Mouse (Mus musculus) embryonic stem cell, embryonic (primary cell): ENCODE measurements at regions not wholly inside any gene's neighbourhood (a gene's known extent, or its start where the extent isn't known, plus 50 kb on each side); places are given as distances from the start of the nearest gene placed in this dataset.

Source experiments
- CTCF ChIA-PET, 4 experiments: fragments of 300-600 bp in 2 of 4; fragments of 350-600 bp in 2 of 4; sonication (Branson Sonifier 250); formaldehyde crosslinking; loops; one replicate each; lab custom pipeline; 2022; ENCODE audit warnings: inconsistent platforms in 2 of 4; lab: Charles Lee
- POLR2A ChIA-PET, 4 experiments: fragments of 300-600 bp in 2 of 4; fragments of 350-600 bp in 2 of 4; sonication (Branson Sonifier 250); formaldehyde crosslinking; loops; one replicate each; lab custom pipeline; 2022; ENCODE audit warnings: antibody characterized with exemption in 4 of 4, inconsistent platforms in 1 of 4; lab: Charles Lee

DNA sequence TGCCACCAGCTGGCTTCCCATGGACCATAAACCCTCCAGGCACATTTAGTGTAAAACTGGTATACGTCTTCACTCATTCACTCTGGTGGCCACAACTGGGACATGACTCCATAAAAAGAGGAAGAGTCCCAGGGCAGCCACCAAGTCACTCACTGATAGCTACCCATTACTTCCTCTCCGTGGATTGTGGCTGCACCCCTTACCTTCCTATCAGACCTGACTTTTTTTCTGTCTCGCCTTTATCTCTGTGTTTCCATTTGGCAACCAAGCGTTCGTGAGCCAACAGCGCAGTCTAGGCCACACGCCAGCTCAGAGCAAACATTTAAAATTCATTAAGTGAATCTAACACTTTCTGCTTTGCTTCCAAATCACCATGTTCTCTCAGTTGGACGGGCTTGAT, 53.9 kb upstream of the Slc44a1 start:
- ChIA-PET CTCF (interaction anchor here in 3 of 4 experiments (0.5 to 2.9 kb wide), 4 partner anchors 208 to 337 kb away, joined by 3 to 10 read pairs (median 4); no protein-coding TSS in a partner anchor), POLR2A (interaction anchor here in 1 of 4 experiments (1.3 kb wide), 1 partner anchor 13 kb away, joined by 4 read pairs; no protein-coding TSS in a partner anchor)

DNA sequence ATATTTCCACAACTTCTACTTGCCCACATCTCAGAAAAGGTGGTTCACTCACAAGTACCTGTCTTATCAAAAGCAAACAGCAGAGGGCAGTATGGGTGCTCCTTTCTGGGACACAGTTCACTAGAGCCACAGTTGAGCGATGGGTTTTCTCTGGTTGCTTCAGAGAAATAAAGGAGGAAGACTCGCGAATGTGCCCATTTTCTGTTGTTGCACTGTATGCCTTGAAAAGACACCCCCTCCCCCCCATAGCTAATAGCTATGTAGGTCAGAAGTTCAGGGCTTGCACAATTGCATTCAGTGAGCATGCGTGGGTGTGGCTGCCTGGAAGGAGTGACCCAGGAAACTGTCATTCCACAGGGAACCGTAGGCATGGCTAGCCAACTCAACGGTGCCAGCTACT, 55.5 kb upstream of the Slc44a1 start:
- CTCF ChIA-PET: interaction anchor here in 3 of 4 experiments (0.6 to 2.9 kb wide), 13 partner anchors 12 to 274 kb away, joined by 3 to 14 read pairs (median 4); no protein-coding TSS in a partner anchor
- POLR2A ChIA-PET: interaction anchor here in 2 of 4 experiments (0.6 to 0.7 kb wide), 3 partner anchors 90 to 199 kb away, joined by 3 to 6 read pairs (median 4); no protein-coding TSS in a partner anchor

DNA sequence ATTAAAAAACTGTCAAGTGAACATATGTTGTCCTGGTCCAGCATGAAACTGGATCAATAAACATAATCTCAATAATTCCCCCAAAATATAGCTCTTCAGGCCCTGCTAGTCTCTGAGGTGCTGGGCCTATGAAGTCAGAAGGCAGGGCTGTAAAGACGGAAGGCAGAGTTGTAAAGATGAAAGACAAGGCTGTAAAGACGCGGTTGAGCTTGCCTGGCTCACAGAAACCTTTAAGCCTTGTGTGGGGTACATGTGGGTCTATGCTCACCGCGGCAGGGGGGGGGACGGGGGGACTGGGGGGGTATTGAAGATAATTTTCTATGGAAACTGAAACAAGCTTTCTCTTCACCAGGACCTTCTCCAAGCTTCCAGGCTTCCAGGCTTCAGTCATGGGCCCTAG, 56.1 kb upstream of the Slc44a1 start:
- POLR2A ChIA-PET: no interaction called here
- CTCF ChIA-PET: interaction anchor here (0.6 to 2.9 kb wide), 6 partner anchors 14 to 223 kb away, joined by 3 to 14 read pairs (median 4); no protein-coding TSS in a partner anchor

DNA sequence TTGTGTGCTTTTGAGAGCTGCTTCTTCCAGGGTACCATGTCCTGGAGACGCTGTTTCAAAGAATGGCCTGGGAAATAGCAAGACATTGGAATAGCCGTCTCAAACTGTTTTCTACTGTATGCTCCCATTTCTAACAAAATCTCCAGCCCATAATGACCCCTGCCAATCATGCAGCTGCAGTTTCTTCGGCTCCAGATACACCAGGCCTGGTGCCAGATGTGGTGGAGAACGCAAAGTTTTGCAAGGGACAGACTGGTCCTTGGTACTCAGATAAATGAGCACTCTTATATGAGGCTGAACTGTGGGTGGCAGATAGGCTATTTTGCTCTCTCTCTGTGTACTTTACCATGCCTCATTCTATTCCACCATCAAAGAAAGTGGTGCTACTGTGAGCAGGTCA, 58.2 kb upstream of the Slc44a1 start:
- ChIA-PET POLR2A (no interaction called here), CTCF (no interaction called here)

DNA sequence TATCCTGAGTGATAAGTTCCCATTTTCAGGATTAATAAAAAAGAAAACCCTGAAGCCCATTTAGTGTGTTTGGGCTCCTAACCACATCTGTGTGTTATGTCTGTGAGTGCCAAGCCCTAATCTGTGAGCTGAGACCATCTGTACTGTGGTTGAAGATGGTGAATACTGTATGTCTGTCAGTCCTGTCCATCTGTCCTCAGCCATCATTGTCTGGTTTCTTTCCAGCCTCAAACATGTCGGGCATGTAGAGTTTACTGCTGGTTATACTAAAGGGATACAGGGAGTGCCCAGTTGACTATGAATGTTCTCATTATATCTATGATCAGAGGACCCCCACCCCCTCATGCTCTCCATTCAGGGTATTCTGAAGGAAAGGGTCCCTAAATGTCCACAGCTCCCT, 60.4 kb upstream of the Slc44a1 start:
- ChIA-PET CTCF (interaction anchor here in 1 of 4 experiments (0.6 kb wide), 1 partner anchor 724 kb away, joined by 4 read pairs; no protein-coding TSS in a partner anchor), POLR2A (interaction anchor here in 2 of 4 experiments (0.6 kb wide), 2 partner anchors 20 to 58 kb away, joined by 3 to 6 read pairs; no protein-coding TSS in a partner anchor)

DNA sequence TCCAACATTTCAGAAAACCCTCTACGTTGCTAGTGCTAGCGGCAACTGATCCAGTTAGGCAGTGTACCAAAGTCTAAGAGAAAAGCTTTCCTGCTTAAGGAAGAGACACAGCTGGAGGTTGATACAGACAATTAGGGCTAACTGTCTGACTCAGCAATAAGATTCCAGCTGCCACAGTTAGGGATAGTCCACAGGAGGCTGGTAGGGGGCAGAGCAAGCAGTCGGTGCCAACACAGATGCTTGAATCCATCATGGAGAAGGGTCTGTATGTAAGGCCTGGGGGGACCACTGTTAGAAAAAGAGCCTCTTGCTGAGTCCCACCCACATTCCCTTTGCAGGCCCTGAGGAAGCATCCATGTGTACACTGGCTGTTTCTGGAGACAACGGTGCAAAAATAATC, 63.2 kb upstream of the Slc44a1 start:
- ChIA-PET POLR2A (no interaction called here), CTCF (interaction anchor here in 1 of 4 experiments (1.0 kb wide), 1 partner anchor 217 kb away, joined by 3 read pairs; no protein-coding TSS in a partner anchor)

DNA sequence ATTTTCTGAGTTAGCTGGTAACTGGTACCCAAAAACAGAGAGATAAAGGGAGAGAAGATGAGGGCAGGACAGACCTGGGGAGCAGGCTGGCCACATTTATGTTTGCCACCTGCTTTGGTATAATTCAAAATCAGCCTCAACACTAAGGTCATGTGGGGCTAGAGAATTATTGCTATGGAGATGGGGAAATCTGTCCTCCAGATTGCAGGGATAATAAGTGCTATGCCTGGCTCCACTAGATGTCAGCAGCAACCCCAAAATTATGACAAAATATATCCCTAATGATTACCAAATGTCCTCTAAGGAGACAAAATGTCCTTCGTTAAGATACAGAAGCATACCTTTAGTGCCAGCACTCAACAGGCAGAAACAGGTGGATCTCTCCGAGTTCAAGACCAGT, 83.8 kb upstream of the Slc44a1 start:
- ChIA-PET POLR2A (interaction anchor here in 2 of 4 experiments (0.6 to 1.0 kb wide), 2 partner anchors 215 to 245 kb away, joined by 3 to 4 read pairs; no protein-coding TSS in a partner anchor), CTCF (no interaction called here)

DNA sequence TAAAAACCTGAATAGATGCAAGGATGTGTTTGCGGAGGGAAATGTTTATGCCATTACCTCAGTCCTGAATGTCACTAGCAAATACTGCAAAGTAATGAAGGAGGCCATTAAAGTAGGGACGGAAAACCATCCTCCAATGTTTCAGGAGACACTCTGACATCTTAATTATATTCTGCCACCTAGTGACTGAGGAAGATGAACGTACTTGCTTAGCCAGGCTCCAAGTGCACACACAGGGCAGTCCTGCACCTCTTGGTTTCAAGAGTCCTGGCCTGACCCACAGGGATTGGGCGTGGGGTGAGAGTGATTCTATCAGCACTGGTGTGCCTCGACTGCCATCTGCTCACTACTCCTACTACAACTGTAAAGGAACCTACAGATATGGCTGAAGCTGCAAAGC, 85.3 kb upstream of the Slc44a1 start:
- CTCF ChIA-PET: interaction anchor here in 3 of 4 experiments (1.0 to 1.7 kb wide), 5 partner anchors 195 to 325 kb away, joined by 3 to 5 read pairs (median 3); partner anchors contain the start of gene Abca1 (in 1 of the 3)
- POLR2A ChIA-PET: interaction anchor here in 1 of 4 experiments (0.5 kb wide), 1 partner anchor 83 kb away, joined by 4 read pairs; no protein-coding TSS in a partner anchor

DNA sequence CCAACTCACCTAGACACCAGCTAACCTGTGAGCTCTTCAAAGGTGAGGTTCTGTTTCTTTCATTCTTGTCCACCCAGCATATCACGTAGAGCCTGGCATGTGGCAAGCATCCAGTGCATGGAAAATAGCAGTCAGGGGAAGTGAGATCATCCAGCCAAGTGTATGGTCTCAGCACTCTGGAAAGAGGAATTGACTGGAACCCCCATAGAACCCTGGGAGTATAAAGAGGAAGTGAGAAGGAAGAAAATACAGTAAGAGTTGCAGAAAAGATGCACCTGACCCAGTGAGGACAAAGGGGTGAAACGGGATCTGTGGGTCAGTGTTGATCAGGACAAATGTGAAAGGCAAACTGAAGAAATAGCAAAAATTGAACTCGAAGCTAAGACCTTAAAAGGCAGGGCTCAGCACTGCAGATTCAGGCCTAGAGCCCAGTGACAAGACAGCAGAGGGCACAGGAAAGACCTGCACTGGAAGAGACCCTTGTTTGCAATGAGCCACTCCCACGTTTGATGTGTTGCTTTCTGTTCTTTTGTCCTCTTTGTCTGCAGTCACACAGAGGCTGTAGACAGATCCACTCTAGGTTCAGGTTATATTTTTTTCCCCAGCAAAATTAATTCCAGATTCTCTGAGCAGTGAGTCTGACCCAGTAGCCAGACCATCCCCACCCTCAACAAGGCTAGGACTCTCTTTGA, 86.7 kb upstream of the Slc44a1 start:
- ChIA-PET POLR2A (interaction anchor here in 2 of 4 experiments (1.3 to 1.5 kb wide), 2 partner anchors 14 kb away, joined by 4 to 5 read pairs; no protein-coding TSS in a partner anchor), CTCF (interaction anchor here in 2 of 4 experiments (0.9 to 1.7 kb wide), 2 partner anchors 194 to 241 kb away, joined by 3 read pairs; partner anchors contain the start of gene Abca1 (in 1 of the 2))

DNA sequence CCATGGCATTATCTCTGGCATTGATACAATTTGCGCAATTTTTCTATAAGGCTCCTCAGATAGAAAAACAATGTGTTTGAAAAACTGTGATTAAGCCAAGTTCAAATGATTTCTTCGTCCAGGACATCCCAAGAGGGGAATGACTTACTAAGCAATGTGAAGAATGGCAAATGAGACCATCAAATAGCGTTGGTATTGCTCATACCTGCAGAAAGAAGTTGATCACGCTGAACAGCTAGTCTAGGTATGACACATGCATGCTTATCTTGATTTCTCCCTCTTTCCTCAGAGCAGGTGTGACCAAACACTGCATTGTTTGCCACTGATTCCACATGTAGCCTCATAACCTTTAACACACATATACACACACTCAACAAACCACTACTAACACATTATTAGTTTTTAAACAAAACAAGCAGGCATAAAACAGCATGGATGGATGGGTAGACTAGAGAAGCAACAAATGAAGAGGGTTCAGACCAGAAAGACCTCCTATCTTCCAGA, 89.1 kb upstream of the Slc44a1 start:
- POLR2A ChIA-PET: interaction anchor here in 2 of 4 experiments (0.9 to 1.1 kb wide), 2 partner anchors 11 kb away, joined by 3 read pairs; no protein-coding TSS in a partner anchor

DNA sequence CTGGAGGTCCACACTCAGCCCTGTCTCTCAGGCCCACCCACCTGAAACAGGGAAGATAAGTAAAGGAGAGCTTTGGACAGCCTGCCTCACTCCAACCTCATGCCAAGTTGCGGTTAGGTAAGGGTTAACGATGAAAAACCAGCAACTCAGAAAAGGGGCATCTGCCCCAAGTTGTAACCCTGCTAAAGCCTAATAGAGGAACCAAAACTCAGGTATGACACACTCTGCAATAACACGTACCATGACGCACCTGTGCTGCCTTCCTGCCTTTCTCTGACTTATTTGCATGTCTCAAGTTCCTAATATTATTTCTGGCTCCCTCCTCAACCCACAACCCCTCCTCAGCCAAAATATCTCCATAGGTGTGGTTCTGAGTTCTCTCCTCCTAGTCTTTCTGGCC, 94.9 kb upstream of the Slc44a1 start:
- ChIA-PET POLR2A (interaction anchor here in 1 of 4 experiments (1.0 kb wide), 1 partner anchor 106 kb away, joined by 3 read pairs; no protein-coding TSS in a partner anchor), CTCF (no interaction called here)

More for the DNA sequence above, 89.1 kb upstream of the Slc44a1 start:
- CTCF ChIA-PET: no interaction called here

DNA sequence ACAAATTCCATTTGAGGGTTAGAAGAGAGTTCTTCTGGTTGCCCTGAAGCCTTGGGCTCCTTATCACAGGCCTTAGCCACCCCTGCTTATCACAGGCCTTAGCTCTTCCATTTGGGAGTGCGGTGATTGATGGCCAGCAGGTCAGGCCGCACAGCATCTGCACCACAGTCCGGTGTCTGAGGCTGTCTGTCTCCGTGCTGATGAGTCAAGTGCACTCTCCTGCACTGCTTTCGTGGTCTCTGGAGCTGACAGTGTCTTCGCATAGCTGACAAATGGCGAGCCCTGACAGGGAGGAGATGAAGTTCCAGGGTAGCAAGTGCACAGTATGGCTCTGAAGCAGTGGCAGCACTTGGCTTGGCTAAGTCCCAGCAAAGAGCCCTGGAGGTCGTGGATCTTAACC, 95.7 kb upstream of the Slc44a1 start:
- POLR2A ChIA-PET: interaction anchor here in 1 of 4 experiments (0.7 to 1.0 kb wide), 2 partner anchors 107 to 183 kb away, joined by 3 read pairs; no protein-coding TSS in a partner anchor

DNA sequence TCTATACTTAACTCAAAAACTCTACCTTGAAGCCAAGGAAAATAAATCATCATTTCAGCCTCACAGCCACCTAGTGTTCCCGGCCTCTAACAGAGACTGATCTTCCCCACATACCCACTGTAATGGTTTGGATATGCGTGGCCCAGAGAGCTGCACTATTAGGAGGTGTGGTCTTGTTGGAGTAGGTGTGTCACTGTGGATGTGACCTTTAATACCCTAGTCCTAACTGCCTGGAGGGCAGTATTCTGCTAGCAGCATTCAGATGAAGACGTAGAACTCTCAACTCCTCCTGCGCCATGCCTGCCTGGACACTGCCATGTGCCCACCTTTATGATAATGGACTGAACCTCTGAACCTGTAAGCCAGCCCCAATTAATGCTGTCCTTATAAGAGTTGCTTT, 99.0 kb upstream of the Slc44a1 start:
- CTCF ChIA-PET: no interaction called here
- POLR2A ChIA-PET: interaction anchor here in 2 of 4 experiments (0.8 kb wide), 2 partner anchors 102 to 1536 kb away, joined by 3 read pairs; no protein-coding TSS in a partner anchor

More for the DNA sequence above, 95.7 kb upstream of the Slc44a1 start:
- CTCF ChIA-PET: interaction anchor here in 1 of 4 experiments (0.7 kb wide), 1 partner anchor 255 kb away, joined by 8 read pairs; no protein-coding TSS in a partner anchor

DNA sequence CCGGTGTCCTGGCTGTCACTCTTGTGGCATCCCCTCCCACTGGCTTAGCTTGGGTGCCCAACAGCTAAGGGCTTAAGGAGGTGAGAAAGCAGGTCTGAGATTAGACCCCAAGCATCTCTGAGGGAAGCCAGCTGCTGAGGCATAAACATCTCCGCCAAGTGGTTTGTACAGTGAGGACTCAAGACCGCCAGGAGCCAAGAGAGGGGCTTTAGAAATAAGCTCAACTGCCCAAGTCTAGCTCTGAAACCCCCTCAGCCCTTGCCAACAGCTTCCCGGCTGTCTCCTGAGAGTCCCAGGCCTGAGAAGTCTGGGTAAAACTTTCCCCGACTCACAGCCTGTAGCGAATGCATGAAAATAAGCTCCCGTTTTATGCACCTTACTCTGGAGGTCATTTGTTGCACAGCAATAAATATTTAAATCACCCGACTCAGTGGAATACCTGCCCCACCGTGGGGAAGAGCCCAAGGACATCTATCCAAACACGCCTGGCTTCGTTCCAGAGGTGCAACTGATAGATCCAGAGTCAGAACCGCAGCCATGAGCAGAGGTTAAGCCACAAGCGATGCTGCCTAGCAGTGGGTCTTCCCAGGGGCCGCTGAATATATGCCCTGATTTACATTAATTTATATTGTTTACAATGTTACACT, 100.1 kb upstream of the Slc44a1 start:
- CTCF ChIA-PET: interaction anchor here in 1 of 4 experiments (0.6 kb wide), 1 partner anchor 58 kb away, joined by 3 read pairs; no protein-coding TSS in a partner anchor
- POLR2A ChIA-PET: interaction anchor here in 3 of 4 experiments (0.6 to 2.7 kb wide), 24 partner anchors 9 to 507 kb away, joined by 3 to 15 read pairs (median 4); partner anchors contain the start of genes Slc44a1 (in 2 of the 3), Abca1 (in 1 of the 3) and Nipsnap3b (in 1 of the 3)

DNA sequence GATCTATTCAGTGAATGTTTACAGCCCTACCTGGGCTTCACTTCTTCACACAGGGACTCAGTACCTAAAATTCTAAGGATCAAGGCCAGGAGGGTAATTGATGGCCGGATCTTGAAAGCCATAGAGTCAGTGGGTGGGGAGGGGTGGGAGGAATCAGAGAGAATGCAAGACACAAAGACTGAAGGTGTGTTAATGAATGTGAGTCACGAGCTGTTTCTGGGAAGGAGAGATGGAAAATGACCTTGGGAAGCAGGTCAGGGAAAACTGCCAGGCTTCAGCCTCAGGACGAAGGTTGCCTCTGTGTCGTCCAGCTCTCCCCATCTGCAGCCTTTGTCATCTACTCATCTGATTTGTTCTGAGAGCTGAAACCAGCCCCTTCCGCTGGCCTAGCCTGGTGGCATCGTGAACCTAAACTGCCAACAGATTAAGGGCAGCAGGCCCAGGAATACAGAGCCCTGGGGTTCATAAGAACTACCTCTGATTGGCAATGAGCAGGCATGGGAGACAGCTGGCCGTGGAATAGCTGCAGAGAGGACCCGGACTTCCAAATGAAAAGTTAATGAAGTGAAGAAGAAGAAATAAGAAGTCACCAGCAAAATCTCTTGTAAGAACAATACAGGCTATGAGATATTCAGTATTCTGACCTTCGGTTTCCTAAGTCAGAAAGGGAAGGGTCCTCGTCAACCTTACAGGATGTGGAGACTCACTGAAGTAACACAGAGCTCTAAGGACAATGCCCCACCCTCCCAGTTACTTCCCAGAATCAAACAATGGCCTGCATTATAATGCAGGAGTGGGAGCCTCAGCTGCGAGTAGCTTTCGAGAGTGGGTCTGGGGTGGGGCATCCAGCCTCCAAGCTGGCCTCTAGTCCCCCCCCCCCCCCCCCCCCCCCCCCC, 100.8 kb upstream of the Slc44a1 start:
- ChIA-PET CTCF (interaction anchor here in 2 of 4 experiments (0.6 kb wide), 2 partner anchors 155 to 181 kb away, joined by 3 read pairs; no protein-coding TSS in a partner anchor), POLR2A (interaction anchor here in 3 of 4 experiments (0.5 to 2.7 kb wide), 33 partner anchors 10 to 508 kb away, joined by 3 to 15 read pairs (median 4); partner anchors contain the start of genes Slc44a1 (in 2 of the 3), Abca1 (in 1 of the 3) and Nipsnap3b (in 1 of the 3))

DNA sequence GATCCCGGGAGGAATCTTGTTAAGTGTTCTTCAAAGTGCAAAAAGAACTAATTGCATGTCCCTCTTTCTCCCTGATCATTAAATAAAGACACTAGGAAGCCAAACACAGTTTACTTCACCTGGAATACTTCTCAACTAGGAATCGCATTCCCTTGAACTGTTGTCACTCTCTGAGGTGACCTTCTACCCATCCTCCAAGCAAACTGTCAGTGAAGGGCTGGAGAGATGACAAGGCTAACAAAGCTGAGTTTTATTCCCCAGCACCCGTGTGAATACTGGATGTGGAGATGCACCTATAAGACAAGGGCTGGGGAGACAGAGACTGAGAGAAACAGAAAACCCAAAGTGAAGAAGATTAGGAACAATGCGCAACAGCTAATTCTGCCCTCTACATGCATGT, 101.7 kb upstream of the Slc44a1 start:
- POLR2A ChIA-PET: interaction anchor here in 3 of 4 experiments (0.8 to 2.7 kb wide), 11 partner anchors 11 to 135 kb away, joined by 3 to 15 read pairs (median 5); partner anchors contain the start of gene Slc44a1 (in 1 of the 3)
- CTCF ChIA-PET: no interaction called here

DNA sequence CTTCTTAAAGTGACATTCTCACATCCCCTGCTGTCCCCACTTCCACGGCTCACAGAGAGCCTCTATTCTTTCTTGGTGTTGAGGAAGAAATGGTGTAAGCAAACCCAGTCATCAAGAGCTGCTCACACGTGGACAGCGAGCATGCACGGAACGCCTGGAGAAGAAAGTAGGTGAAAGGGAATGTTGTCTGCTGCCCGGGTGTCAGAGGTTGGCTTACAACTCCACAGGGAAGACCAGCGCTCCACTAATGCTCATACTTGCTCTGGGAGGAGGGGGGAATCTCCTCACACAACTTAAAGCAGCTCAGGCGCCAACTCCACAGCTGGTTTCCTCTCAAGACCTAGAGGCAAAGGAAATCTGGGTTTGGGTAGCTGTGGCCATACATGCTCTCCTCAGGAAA, 102.4 kb upstream of the Slc44a1 start:
- ChIA-PET POLR2A (interaction anchor here in 1 of 4 experiments (1.7 kb wide), 1 partner anchor 120 kb away, joined by 3 read pairs; no protein-coding TSS in a partner anchor), CTCF (no interaction called here)
